Mouse (Mus musculus): ENCODE measurements at regions not wholly inside any gene's neighbourhood (a gene's known extent, or its start where the extent isn't known, plus 50 kb on each side); places are given as distances from the start of the nearest gene placed in this dataset.
A peak's percentile ranks its signal among the peaks of the same experiment; 100 is the strongest.

- DNase-seq (ENCODE audit: low spot score), result no peak
Measured at GRCm38 (mm10) chr3:61849317-61849716, 483.6 kb upstream of the B430305J03Rik start.

GRCm38 (mm10) chr3:61846703-61847102 is 481.0 kb upstream of the B430305J03Rik start:
- DNase-seq (ENCODE audit: low spot score), result no peak

GRCm38 (mm10) chr3:61839355-61840009 is 473.7 kb upstream of the B430305J03Rik start:
- DNase-seq (ENCODE audit: low spot score), result peak; percentile 18

- no peak for DNase-seq (ENCODE audit: low spot score)
Measured at GRCm38 (mm10) chr3:61816807-61817206, 451.1 kb upstream of the B430305J03Rik start.

GRCm38 (mm10) chr3:61796021-61796420 is 430.3 kb upstream of the B430305J03Rik start:
- DNase-seq (ENCODE audit: low spot score), result no peak

- DNase-seq (ENCODE audit: low spot score), result no peak
Measured at GRCm38 (mm10) chr3:61790674-61791073, 424.9 kb upstream of the B430305J03Rik start.

Data from c-Kit-positive CD71-positive TER-119-positive erythroid progenitor cells, embryonic 14.5 days (primary cell).